27 mouse cellular contexts compared by ENCODE assay signal in the genomic region with DNA sequence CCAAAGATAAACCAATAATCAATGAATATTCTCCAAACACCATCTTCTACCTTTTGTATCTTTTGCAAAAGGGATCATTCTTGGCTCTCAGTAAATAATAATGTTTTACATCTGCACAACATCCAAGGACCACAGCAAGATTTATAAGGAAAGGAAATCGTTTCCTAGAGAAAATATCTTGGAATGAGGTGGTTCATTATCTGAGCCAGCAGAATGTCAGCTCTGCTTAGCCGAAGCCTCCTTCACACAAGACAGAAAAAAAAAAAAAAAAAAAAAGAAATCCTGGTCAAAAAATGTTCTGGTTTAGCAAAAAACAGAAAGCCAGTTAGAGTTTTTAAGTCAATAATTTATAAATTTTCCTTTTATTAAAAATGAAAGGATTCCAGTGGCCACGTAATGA.
"Had no signal": no experiment of that assay in that cellular context is flagged by ENCODE, and none has a peak within 500 bp of the region (broad histone marks: within the 10 kb centered on the region; RNA-seq: fewer than 3 reads in every experiment).

No protein-coding gene starts in this region.

- H3K4me1 ChIP-seq: limb, embryonic 10.5 days; limb, embryonic 12.5 days; limb, embryonic 13.5 days; limb, embryonic 15.5 days; liver, embryonic 12.5 days; liver, embryonic 13.5 days; liver, embryonic 15.5 days; megakaryocyte, embryonic 14.5 days; midbrain, embryonic 13.5 days; midbrain, embryonic 15.5 days had no signal

- H3K27ac ChIP-seq: left cerebral cortex, adult 2 months; limb, embryonic 10.5 days; limb, embryonic 12.5 days; limb, embryonic 13.5 days; limb, embryonic 15.5 days; liver, embryonic 12.5 days; liver, embryonic 13.5 days; liver, embryonic 14.5 days; liver, embryonic 15.5 days; macrophage; midbrain, embryonic 10.5 days; midbrain, embryonic 12.5 days; midbrain, embryonic 13.5 days; midbrain, embryonic 15.5 days; neural tube, embryonic 12.5 days had no signal

- H3K27me3 ChIP-seq: limb, embryonic 12.5 days; limb, embryonic 13.5 days; limb, embryonic 15.5 days; liver, embryonic 12.5 days; liver, embryonic 13.5 days; liver, embryonic 15.5 days; megakaryocyte, embryonic 14.5 days; midbrain, embryonic 12.5 days; midbrain, embryonic 13.5 days; midbrain, embryonic 15.5 days; neural tube, embryonic 12.5 days had no signal

- H3K4me3 ChIP-seq: left cerebral cortex, adult 2 months; limb, embryonic 10.5 days; limb, embryonic 12.5 days; limb, embryonic 13.5 days; limb, embryonic 15.5 days; liver, embryonic 12.5 days; liver, embryonic 13.5 days; liver, embryonic 15.5 days; megakaryocyte, embryonic 14.5 days; midbrain, embryonic 10.5 days; midbrain, embryonic 12.5 days; midbrain, embryonic 13.5 days; midbrain, embryonic 15.5 days; myocyte; neural tube, embryonic 12.5 days had no signal

- H3K9me3 ChIP-seq: limb, embryonic 10.5 days; limb, embryonic 12.5 days; limb, embryonic 13.5 days; limb, embryonic 15.5 days; liver, embryonic 12.5 days; liver, embryonic 13.5 days; liver, embryonic 15.5 days; midbrain, embryonic 10.5 days; midbrain, embryonic 12.5 days; midbrain, embryonic 13.5 days; midbrain, embryonic 15.5 days; neural tube, embryonic 12.5 days had no signal

- H3K4me2 ChIP-seq: limb, embryonic 12.5 days; limb, embryonic 13.5 days; limb, embryonic 15.5 days; liver, embryonic 11.5 days; liver, embryonic 12.5 days; liver, embryonic 13.5 days; liver, embryonic 15.5 days; midbrain, embryonic 11.5 days; midbrain, embryonic 12.5 days; midbrain, embryonic 13.5 days; midbrain, embryonic 15.5 days; neural tube, embryonic 12.5 days had no signal

- H3K9ac ChIP-seq: limb, embryonic 12.5 days; limb, embryonic 13.5 days; limb, embryonic 15.5 days; liver, embryonic 12.5 days; liver, embryonic 13.5 days; liver, embryonic 14.5 days; liver, embryonic 15.5 days; liver, postnatal 0 days; midbrain, embryonic 12.5 days; midbrain, embryonic 13.5 days; midbrain, embryonic 15.5 days; neural tube, embryonic 12.5 days had no signal

- DNase-seq: left cerebral cortex, postnatal 4 days; liver; liver, embryonic 13.5 days; liver, postnatal 0 days; lung, adult 18-20 months; lung, adult 2 months; lung, postnatal 14 days; midbrain, embryonic 14.5 days had no signal

- H3K36me3 ChIP-seq: limb, embryonic 10.5 days; limb, embryonic 12.5 days; limb, embryonic 13.5 days; limb, embryonic 15.5 days; liver, embryonic 12.5 days; liver, embryonic 13.5 days; liver, embryonic 15.5 days; midbrain, embryonic 10.5 days; midbrain, embryonic 12.5 days; midbrain, embryonic 13.5 days; midbrain, embryonic 15.5 days; neural tube, embryonic 12.5 days had no signal

- ATAC-seq: liver, embryonic 12.5 days; liver, postnatal 0 days; lung, postnatal 0 days; midbrain, embryonic 15.5 days had no signal
